Mouse (Mus musculus) cortical plate, adult 2 months (tissue): Measurements from ENCODE around the gene Cyba.

Experiments used
- CTCF ChIP-seq: fragments of 200-500 bp; IDR thresholded peaks from 2 replicates; pipeline ENCODE4 v1.5.1; 2011; ENCODE audit warnings: mild to moderate bottlenecking, control low read depth, low read length; ENCODE audit not compliant: insufficient read depth; ENCODE audit errors: extremely low read depth
- POLR2A ChIP-seq: fragments of 200-500 bp; IDR thresholded peaks from 2 replicates; pipeline ENCODE4 v1.6.1; 2011; ENCODE audit warnings: mild to moderate bottlenecking, low read length, control low read depth; ENCODE audit not compliant: insufficient read depth; ENCODE audit errors: extremely low read depth

- TF ChIP-seq CTCF (no peak), POLR2A (no peak)
These were observed 18.5 kb upstream of the Cyba start for GRCm38 (mm10) chr8:122451161-122451703.
